Mouse (Mus musculus) cerebellum, adult (tissue): ENCODE results near the gene Chac1.

Experiments used
- ATAC-seq: cut with Nextera tagmentation; 2 replicates; pipeline ENCODE4 v1.9.2; 2017; ENCODE audit warnings: mild to moderate bottlenecking, moderate library complexity, mixed read lengths; ENCODE audit not compliant: insufficient number of reproducible peaks, low FRiP score, low TSS enrichment

Chac1 gene

DNA sequence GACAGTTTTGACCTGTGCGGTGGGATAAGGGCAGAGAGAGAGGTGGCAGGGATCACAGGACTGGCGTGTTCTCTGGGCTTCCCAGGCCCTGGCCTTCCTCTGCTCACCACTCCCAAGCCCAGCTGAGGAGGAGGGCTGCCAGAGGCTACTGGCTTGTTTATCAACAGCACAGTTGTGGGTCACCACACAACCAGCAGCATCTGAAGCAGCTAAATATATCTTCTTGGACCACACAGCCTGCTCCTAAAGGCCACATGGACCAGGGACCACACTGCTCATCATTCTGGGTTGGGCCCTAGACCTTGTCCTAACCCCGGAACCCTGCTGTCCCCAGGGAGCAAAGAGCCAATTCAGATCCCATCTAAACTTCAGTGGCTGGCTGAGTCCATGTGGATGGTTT is 13.9 kb downstream of the Chac1 start:
- ATAC-seq: no peak

DNA sequence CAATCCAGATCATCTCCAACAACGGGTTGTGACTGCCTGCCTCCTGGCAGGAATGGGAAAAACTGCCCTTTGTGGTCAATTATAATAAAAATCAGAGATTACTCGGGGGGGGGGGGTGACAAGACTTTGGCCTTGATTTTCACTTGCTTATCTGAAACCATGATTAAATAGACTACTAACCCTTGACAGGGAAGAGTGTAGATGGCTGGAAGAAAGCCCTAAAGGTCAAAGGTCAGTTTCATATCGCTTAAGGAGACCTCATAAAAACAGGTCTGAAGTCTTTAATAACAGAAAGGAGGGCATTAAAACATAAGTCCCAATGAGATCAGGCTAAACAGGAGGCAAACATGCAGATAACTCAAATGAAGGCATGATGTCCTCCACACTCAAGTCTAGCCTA is 16.3 kb downstream of the Chac1 start:
- no peak for ATAC-seq

DNA sequence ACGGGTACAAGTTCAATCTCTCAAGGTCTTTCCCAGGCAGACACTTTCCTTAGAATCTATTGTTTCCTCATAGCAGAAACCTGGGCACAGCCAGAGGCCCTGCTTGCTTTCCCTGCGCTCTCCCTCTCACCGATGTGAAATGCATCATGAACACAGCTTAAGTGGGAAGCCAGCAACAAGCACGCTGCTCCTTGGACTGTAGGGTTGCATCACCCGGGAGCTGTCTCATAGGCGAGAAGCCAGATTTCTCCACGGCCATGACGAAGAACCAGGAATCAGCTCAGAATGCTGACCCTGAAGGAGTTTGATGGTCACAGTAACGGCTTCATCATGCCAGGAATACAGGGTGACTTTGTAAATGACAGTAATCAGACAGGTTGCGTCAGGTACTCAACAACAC is 19.1 kb downstream of the Chac1 start:
- no peak for ATAC-seq

DNA sequence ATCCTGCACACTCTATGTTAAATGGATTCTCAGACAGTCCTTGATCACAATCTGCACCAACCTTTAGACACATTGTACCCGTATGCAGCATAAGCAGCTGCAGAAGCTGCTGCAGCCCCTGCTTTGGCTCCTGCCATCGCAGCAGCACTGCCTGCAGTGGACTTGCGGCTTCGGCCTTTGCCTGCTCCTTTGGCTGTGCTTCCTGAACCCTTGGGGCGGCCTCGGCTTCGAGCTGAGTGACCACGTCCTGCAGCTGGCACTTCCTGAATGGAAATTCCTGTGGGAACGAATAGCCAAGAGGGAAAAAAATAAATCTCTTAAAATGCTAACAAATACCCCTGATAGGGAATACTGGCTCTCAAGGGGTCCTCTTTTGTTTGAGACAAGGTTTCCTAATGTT is 26.3 kb downstream of the Chac1 start:
- ATAC-seq: no peak

DNA sequence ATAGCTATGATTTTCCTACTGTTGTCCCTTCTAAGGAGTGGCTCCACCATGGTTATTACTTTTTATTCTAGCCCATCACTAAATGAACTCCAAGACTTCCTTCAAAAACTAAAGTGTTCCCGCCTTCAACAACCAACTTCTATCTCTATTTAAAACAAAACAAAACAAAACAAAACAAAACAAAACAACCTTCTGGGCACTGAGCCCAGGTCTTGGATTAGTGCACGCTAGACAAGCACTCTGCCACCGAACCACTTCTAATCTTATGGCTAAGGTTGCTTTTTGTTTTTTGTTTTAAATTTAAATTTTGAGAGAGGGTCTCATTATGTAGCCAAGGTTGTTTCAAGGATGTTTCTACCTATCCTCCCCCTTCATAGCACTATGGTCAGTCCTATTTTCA is 26.8 kb downstream of the Chac1 start:
- ATAC-seq: no peak

DNA sequence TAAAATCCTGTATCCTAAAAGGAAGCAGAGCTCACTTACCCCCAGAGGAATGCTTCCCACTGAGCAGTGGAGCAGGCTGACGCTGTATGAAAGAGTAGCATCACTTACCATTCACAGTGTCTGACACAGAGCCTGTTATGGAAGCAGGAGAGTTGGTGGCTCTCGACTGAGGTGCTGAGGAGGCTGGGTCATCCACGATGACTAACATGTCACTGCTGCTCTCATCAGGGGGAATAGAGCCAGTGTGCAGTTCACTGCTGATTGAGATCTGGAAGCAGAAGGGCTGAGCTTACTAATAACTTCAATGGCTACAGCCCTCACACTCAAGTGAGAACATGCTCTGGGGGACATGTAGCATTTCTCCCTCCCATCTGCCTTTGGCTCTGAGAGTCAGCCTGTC is 28.4 kb downstream of the Chac1 start:
- ATAC-seq: no peak

DNA sequence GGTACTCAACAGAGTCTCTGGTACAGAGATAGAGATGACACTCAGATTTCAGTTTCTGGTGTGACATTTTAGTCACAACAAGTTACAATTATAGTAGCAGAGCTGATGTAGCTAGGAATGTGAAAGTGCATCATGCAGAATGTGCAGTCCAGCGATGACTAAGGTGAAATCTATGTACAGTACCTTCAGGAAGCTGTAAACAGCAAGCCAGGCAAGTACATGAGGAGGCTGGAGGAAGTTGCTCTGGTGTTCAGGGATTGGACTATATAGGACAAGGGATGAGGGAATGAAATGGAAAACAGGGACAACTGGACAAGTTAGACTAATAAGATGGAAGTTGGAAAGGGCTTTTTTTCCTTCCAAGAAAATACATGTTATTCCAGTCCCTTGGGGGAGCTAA is 37.2 kb downstream of the Chac1 start:
- ATAC-seq: no peak

DNA sequence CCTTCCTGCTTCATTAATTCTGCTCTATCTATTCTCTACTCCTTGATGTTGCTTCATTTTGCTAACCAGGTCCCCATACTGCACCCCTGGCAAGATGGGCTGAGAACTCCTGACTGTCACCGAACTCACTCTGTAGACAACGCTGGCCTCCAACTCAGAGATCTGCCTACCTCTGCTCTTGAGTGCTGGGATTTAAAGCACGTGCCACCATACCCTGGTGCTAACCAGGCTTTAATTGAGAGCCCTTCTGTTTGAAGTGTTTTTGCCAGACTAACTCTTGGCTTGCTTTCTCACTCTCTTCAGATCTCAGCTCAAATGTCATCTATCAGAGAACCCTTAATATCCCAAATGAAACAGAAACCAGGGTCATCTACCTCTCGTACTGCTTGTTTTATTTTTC is 39.0 kb downstream of the Chac1 start:
- no peak for ATAC-seq

DNA sequence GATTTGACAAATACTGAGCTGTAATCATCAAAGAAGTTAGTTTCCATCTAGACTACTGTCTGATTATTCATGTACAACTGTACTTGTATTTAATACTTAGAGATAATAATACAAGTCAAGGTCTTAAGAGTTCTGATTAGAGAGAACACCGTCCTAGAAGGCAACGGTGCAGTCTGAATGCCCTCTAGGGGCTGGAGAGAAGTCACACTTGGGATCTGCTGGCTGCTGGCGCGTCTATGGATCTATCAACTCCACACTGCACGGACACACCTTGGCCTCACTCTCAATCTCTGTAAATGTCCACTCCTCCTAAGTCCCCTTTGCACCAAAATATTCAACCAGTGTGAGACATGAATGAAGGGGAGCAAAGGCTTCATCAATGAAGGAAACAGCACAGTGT is 47.2 kb downstream of the Chac1 start:
- ATAC-seq: no peak

DNA sequence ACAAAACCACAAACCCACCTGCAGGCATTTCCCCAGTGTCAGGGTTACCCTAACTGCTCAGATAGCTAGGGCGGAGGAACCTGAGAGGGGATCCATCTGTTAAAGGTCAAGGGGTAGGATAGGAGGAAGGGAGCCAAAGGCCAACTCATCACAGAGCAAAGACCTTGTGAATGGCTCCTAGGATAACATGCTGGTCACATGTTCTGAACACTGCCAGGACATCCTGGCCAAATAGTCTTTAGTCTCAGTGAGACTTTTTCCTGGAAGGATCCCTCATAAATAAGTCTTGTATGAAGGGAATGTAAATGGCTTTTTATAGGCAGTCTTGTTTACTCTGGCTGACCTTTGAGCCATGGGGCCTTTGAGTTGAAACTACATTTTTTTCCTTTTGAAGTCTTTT is 47.6 kb downstream of the Chac1 start:
- no peak for ATAC-seq

DNA sequence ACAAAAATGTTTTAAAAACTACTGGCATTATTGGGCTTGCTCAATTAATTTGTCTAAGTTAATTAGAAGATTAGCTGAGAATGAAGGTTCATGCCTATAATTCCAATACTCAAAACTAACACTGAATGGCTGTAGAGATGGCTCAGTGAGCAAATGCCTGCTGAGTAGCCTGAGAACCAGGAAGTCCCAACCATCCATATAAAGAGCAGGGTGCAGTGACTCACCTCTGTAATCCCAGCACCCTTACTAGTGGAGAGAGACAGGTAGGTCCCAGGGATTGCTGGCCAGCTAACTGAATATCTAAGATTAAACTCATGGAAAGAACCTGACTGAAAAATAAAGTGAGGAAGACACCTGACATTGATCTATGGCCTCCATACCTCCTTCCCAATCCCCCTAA is 48.3 kb downstream of the Chac1 start:
- no peak for ATAC-seq
